Mouse (Mus musculus) Patski (cell line): ENCODE measurements around the gene Xrra1. TPM values are rescaled to one million over a fixed set of nuclear protein-coding genes. Genes with fewer than 3 reads are reported as not detected.

Source experiments
- ATAC-seq: fragments of 100-300 bp; one replicate; pipeline ENCODE4 v1.8.0; 2021
- CTCF ChIA-PET: fragments of 350-600 bp; sonication (Branson Sonifier 250); formaldehyde crosslinking; loops from one replicate; lab custom pipeline; 2022; ENCODE audit warnings: inconsistent platforms; lab: Charles Lee
- POLR2A ChIA-PET: fragments of 350-600 bp; sonication (Branson Sonifier 250); formaldehyde crosslinking; loops from one replicate; lab custom pipeline; 2022; ENCODE audit warnings: antibody characterized with exemption, inconsistent platforms; lab: Charles Lee
- DNase-seq: peaks from one replicate; pipeline ENCODE4 v3.0.0-alpha.2; 2011; ENCODE audit warnings: low read depth, low spot score
- H3K27me3 ChIP-seq: fragments of 371-371 bp; one replicate; pipeline ENCODE4 v1.5.1; 2021
- CTCF ChIP-seq: fragments of 100-300 bp; IDR thresholded peaks from one replicate; pipeline ENCODE4 v1.5.1; 2021
- in situ Hi-C: fragments of 300-500 bp; cut with MboI; formaldehyde crosslinking; loops from 3 replicates; pipeline ENCODE4 v1.11.1; 2018; ENCODE audit warnings: low pct_unique_long_range_greater_than_20kb, mixed read lengths
- polyA plus RNA-seq: library from polyadenylated mRNA; unstranded; gene quantifications from one replicate; pipeline ENCODE4 v1.2.3, GENCODE M21; 2021

The Xrra1 gene
- polyA plus RNA-seq, 1 experiment from 2014 or later, result 0.60 TPM

GRCm38 (mm10) chr7:99873965-99874364 lies 15.0 kb downstream of the Xrra1 start:
- ChIA-PET POLR2A (no interaction called here), CTCF (interaction anchor here (0.9 to 3.9 kb wide), 3 partner anchors 9 to 215 kb away, joined by 4 to 16 read pairs (median 4); no protein-coding TSS in a partner anchor)
- TF ChIP-seq CTCF, result no peak
- DNase-seq (no peak), ATAC-seq (no peak)
- in situ Hi-C loops, result loop anchor here (5.0 kb wide), 1 partner anchor 257 kb away; no protein-coding TSS in a partner anchor
- peaks cover 11% of the 10 kb centered on the region for H3K27me3 ChIP-seq

- no peak for DNase-seq
- ChIA-PET CTCF (interaction anchor here (0.7 to 3.9 kb wide), 9 partner anchors 11 to 284 kb away, joined by 3 to 16 read pairs (median 3); no protein-coding TSS in a partner anchor), POLR2A (no interaction called here)
- in situ Hi-C loops, result loop anchor here (5.0 kb wide), 2 partner anchors 64 to 219 kb away; no protein-coding TSS in a partner anchor
- ATAC-seq, result no peak
- peaks cover 16% of the 10 kb centered on the region for H3K27me3 ChIP-seq
- no peak for TF ChIP-seq CTCF
These were observed 17.0 kb downstream of the Xrra1 start for GRCm38 (mm10) chr7:99875891-99876290.

- ChIA-PET CTCF (interaction anchor here (0.7 to 3.9 kb wide), 11 partner anchors 12 to 285 kb away, joined by 3 to 16 read pairs (median 3); no protein-coding TSS in a partner anchor), POLR2A (no interaction called here)
- H3K27me3 ChIP-seq, result peaks cover 16% of the 10 kb centered on the region
- DNase-seq, result no peak
- ATAC-seq, result peak; percentile 39
- in situ Hi-C loops, result loop anchor here (5.0 kb wide), 2 partner anchors 64 to 219 kb away; no protein-coding TSS in a partner anchor
- peak; percentile 81 for TF ChIP-seq CTCF
These were observed 17.4 kb downstream of the Xrra1 start for GRCm38 (mm10) chr7:99876345-99876744.

- peaks cover 16% of the 10 kb centered on the region for H3K27me3 ChIP-seq
- in situ Hi-C loops, result loop anchor here (5.0 kb wide), 2 partner anchors 66 to 221 kb away; no protein-coding TSS in a partner anchor
- CTCF ChIA-PET, result no interaction called here
- POLR2A ChIA-PET, result no interaction called here
- no peak for TF ChIP-seq CTCF
- DNase-seq (no peak), ATAC-seq (no peak)
These were observed 19.3 kb downstream of the Xrra1 start for GRCm38 (mm10) chr7:99878254-99878653.

GRCm38 (mm10) chr7:99887230-99887735 lies 28.4 kb downstream of the Xrra1 start:
- DNase-seq (no peak), ATAC-seq (no peak)
- H3K27me3 ChIP-seq, result peaks cover 4% of the 10 kb centered on the region
- CTCF ChIA-PET, result interaction anchor here (1.2 kb wide), 1 partner anchor 13 kb away, joined by 5 read pairs; no protein-coding TSS in a partner anchor
- TF ChIP-seq CTCF, result no peak
- in situ Hi-C loops, result no loop called here
- POLR2A ChIA-PET, result no interaction called here

GRCm38 (mm10) chr7:99887743-99888142 lies 28.8 kb downstream of the Xrra1 start:
- CTCF ChIA-PET, result no interaction called here
- in situ Hi-C loops, result no loop called here
- TF ChIP-seq CTCF, result no peak

GRCm38 (mm10) chr7:99889175-99889880 lies 30.4 kb downstream of the Xrra1 start:
- in situ Hi-C loops, result no loop called here

More at GRCm38 (mm10) chr7:99887743-99888142, 28.8 kb downstream of the Xrra1 start:
- H3K27me3 ChIP-seq, result peaks cover 4% of the 10 kb centered on the region
- DNase-seq (no peak), ATAC-seq (no peak)
- POLR2A ChIA-PET, result no interaction called here

GRCm38 (mm10) chr7:99890168-99890755 lies 31.3 kb downstream of the Xrra1 start:
- no peak for TF ChIP-seq CTCF
- in situ Hi-C loops, result no loop called here
- no peak for ATAC-seq
- DNase-seq, result no peak
- H3K27me3 ChIP-seq, result peaks cover 4% of the 10 kb centered on the region
- POLR2A ChIA-PET, result no interaction called here
- CTCF ChIA-PET, result no interaction called here

More at GRCm38 (mm10) chr7:99889175-99889880, 30.4 kb downstream of the Xrra1 start:
- TF ChIP-seq CTCF, result peak; percentile 25
- ATAC-seq, result no peak
- CTCF ChIA-PET, result no interaction called here
- POLR2A ChIA-PET, result no interaction called here
- no peak for DNase-seq
- H3K27me3 ChIP-seq, result peaks cover 4% of the 10 kb centered on the region

GRCm38 (mm10) chr7:99891471-99891870 lies 32.6 kb downstream of the Xrra1 start:
- in situ Hi-C loops, result no loop called here
- DNase-seq (no peak), ATAC-seq (no peak)
- peaks cover 1% of the 10 kb centered on the region for H3K27me3 ChIP-seq
- peak; percentile 22 for TF ChIP-seq CTCF
- CTCF ChIA-PET, result interaction anchor here (0.7 kb wide), 1 partner anchor 298 kb away, joined by 3 read pairs; no protein-coding TSS in a partner anchor
- POLR2A ChIA-PET, result no interaction called here

- TF ChIP-seq CTCF, result no peak
- H3K27me3 ChIP-seq, result peaks cover 10% of the 10 kb centered on the region
- ChIA-PET CTCF (no interaction called here), POLR2A (no interaction called here)
- in situ Hi-C loops, result no loop called here
- ATAC-seq (no peak), DNase-seq (no peak)
These were observed 33.4 kb downstream of the Xrra1 start for GRCm38 (mm10) chr7:99892351-99892750.

- CTCF ChIA-PET, result no interaction called here
- peaks cover 18% of the 10 kb centered on the region for H3K27me3 ChIP-seq
- no peak for ATAC-seq
- no peak for DNase-seq
- POLR2A ChIA-PET, result no interaction called here
- in situ Hi-C loops, result no loop called here
- no peak for TF ChIP-seq CTCF
These were observed 35.1 kb downstream of the Xrra1 start for GRCm38 (mm10) chr7:99893967-99894366.
